Mouse (Mus musculus) E14TG2a.4 (cell line): ENCODE data around the gene Gm7247.

ENCODE experiments used
- CTCF ChIP-seq: conservative IDR thresholded peaks from 2 replicates; pipeline ENCODE4 v1.5.1; 2014; ENCODE audit warnings: low read length
- NANOG ChIP-seq: IDR thresholded peaks from 2 replicates; pipeline ENCODE4 v1.6.1; 2014; ENCODE audit warnings: borderline replicate concordance, low read length, mixed read lengths

GRCm38 (mm10) chr14:51382805-51383204, 21.2 kb downstream of the Gm7247 start:
- TF ChIP-seq CTCF = no peak
- TF ChIP-seq NANOG = no peak
